Mouse (Mus musculus) brain, embryonic 14.5 days (tissue): ENCODE results near the gene Pagr1a.

Experiments
- CTCF ChIP-seq: fragments of 200-500 bp; IDR thresholded peaks from 2 replicates; pipeline ENCODE4 v1.5.1; 2012; ENCODE audit warnings: inconsistent platforms, mild to moderate bottlenecking, moderate library complexity, borderline replicate concordance; ENCODE audit not compliant: insufficient read depth, insufficient read length; ENCODE audit errors: extremely low read depth
- POLR2A ChIP-seq: fragments of 200-500 bp; IDR thresholded peaks from 2 replicates; pipeline ENCODE4 v1.6.1; 2012; ENCODE audit warnings: mild to moderate bottlenecking, inconsistent platforms, borderline replicate concordance; ENCODE audit not compliant: poor library complexity, insufficient read depth, insufficient read length, severe bottlenecking; ENCODE audit errors: extremely low read depth

GRCm38 (mm10) chr7:127009307-127010085 lies 7.7 kb downstream of the Pagr1a start:
- TF ChIP-seq POLR2A (no peak), CTCF (no peak)
